Mouse (Mus musculus) layer of hippocampus, adult 11-12 months (tissue): ENCODE measurements around the gene Pknox2.
A peak's percentile ranks its signal among the peaks of the same experiment; 100 is the strongest.

ENCODE experiments used
- DNase-seq: peaks from one replicate; pipeline ENCODE4 v3.0.0; 2022; ENCODE audit warnings: low spot score

Gene Pknox2

DNA sequence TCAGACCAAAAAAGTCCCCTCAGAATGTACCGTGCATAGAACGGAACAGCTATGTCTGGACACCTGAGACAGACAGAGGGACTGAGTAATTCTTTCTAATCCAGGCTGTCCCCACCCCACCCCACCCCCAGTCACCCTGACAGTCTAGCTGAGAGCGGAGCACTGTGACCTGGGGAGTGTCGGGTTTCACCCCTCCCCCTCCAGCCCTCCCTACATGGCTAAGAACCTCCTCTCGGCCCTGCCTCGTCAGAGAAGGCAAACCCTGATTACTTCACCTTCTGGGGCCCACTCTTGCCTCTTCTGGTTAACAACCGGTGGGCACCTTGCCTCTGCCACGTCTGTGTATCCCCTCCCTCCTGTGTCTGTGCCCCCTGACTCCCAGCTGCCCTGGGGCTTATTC is 7.7 kb downstream of the Pknox2 start:
- no peak for DNase-seq

DNA sequence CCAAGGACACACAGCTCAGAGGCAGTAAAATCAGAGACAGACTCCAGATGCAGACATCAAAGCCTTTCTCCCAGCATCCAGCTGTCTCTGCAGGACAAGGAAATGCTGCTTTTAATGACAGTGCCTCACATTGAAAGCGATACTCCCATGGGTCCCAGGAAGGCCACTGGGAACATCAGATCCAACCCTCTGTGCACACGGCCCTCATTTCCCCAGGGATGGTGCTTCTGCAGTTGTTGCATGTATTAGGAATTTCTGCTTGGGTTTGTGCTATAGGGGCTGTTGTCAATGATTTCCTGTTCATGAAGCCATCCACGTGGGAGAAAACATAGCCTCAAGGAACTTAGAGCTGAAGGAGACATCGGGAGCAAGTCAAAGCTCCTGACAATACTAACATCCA is 8.3 kb downstream of the Pknox2 start:
- no peak for DNase-seq

DNA sequence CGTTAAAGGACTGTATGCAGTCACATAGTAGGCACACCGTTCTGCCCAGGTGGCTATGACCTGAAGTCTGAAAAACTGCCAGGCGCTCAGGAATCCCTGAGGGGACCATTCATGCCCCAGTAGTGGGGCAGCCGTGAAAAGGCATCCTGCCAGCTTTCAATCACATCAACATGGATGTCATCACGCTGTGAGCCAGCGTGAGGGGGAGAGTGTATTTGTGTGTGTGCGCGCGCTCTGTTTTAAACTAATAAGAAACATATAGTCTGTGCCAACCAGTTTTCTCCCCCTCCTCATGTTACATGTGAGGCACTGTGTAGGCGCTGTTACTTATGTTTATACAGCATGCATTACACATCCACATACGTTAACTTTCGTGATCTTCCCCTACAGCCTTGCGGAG is 10.9 kb downstream of the Pknox2 start:
- DNase-seq: no peak

DNA sequence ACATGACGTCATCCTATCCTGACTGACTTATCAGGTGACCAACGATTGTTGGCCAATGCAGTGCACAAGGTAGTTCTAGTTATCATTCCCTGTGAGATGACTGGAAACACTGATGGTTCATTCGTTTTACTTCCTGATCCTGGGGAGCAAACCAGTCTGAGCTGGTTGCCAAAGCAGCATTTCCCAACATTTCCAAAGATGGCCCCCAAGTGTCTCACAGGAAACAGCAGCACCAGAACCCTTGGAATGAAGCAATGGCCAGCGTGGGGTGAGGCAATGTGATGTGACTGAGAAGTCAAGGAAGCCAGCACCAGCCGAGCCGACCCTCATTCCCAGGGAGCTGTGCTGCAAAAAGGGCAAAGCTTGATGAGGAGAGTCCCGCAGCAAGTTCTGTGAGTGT is 13.7 kb downstream of the Pknox2 start:
- DNase-seq: no peak

DNA sequence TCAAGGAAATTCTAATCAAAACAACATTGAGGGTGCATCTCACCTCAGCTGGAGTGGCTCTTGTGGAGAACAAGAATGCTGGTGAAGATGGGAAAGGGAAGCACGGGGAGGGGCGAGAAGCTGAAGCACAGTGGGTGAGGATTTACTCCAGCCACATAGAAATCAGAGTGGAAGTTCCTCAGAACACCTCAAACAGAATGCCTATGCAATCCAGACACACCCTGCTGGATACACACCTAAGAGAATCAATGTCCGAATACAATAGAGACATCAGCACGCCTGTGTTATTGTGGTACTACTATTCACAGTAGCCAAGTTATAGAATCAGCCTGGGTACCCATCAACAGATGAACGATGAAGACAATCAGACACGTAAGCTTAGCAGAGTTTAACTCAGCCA is 18.2 kb downstream of the Pknox2 start:
- no peak for DNase-seq

DNA sequence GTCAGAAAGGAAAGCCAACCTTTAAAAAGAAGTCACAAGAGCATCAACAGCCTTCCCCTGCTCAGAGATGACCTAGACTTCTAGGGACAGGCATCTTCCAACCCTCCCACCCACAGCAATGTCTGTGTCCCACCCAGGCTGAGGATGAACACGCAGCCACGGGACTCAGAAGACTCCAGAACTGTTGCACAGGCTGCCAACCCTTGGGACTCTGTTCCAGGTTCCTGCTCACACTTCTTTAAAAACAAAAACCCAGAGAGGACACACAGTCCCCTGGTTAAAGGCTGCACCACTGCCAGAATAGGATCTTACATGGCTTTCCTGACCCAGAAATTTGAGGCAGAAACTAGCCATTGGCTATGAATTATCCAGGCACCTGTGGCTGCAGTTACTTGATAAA is 21.0 kb downstream of the Pknox2 start:
- no peak for DNase-seq

DNA sequence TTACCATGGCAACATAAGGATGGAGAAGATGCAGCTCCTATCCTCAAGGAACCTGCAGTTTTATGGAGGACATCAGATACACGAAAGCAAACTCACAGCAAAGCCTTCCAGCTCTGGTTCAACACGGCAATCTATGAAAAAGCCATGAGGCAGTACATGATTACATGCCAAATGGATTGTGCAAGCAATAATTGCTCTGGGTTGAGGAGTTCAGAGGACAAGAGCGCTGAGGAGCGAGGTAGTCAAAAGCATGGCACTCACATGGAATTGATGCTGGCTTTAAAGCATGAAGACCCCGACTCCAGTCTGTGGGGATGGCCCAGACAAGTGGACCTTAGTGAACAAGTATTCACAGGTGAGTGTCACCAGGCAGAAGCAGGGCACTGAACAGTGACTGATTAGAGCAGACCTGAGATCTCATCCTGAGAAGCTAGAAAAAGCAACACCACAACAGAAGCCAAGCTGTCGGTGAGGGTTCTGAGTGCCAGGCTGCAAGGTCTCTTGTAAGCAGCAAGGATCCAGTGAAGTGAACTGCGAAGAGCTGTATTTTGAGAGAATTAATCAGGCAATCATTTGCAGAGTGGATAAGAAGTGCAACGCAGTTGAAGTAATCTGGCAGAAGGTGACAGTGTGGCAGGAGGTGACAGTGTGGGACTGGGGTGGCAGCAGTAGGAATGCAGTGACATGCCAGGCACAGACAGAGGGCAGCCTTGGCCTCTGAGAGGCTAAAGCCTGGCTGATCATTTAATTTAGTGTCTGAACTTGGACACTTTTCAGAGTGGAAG is 22.3 kb downstream of the Pknox2 start:
- DNase-seq: no peak

DNA sequence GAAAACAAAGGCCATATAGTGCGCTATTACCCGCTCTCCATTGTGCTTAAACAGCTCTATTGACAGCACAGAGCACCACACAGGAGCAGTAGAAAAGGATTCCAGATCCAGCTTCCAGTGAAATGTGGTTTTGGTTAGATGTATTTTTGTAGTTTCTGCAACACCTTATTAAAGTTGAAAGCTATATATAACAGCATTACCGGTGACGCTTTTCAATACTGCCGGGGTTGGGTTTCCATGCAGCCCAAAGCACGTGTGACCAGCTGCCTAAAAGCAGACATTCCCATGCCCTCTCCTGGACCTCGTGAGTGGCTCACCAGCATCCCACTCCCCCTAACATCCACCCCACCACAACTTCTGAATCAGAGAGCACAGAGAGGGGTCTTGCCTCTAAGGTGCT is 23.8 kb downstream of the Pknox2 start:
- DNase-seq: no peak

DNA sequence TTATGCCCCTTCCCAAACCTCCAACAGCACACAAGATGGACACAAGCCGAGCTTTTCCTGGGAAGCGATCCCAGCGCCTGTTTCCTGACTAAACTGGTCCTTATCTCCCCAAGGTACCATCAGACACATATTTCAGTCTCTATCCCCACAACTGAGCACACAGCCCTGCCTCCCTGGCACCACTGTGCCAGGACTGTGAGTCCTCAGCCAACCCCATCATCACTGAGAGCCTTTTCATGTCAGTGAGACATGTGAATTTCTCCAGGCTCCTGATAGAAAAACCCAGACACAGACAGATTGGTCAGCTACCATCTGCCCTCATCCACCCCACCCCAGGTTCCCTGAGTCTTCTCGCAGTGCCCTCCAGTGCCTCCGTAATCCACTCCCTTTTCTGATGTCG is 24.2 kb downstream of the Pknox2 start:
- DNase-seq: no peak

DNA sequence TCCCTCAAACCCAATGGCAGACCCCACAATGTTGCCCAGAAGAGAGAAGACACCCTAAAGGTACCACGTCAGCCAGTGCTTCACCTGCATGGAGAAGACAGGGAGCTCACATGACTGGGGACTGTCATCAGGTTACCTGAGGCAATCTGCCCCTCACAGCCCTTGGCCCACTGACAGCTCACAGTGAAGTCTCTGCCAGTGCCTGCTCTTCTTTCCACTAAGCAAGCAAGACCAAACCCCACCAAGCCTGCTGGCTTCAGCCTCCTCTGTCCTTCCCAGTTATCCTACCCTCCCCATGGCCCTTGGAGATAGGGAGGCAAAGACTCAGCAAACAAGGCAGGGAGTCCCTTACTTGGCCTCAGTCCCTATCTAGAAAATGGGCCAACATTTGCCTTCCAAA is 24.8 kb downstream of the Pknox2 start:
- no peak for DNase-seq

DNA sequence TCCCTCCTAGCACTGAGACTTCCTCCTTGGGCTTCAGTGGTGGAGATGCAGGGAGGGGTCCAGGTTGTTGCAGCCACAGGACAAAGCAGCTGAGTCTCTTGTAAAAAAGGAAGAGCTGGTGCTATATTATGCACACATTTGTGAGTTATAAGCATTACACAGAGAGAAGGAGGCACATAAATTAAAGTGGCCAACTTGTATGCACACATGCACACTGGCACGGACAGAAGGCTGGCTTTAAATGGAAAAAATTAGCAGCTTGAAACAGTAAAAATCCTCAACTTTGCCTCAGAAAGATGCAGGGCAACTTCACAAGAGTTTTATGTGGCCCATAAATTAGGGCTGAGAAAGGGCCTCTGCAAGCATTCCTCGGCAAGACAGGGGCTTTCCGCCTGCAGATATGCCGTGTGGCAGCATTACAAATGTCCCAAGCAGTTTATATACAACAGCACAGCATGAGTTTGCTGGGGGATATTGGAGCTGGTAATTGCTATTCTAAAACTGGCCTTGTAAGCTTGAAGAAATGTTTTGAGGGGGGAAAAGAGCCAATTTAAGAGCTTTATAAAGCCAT is 25.4 kb downstream of the Pknox2 start:
- no peak for DNase-seq

DNA sequence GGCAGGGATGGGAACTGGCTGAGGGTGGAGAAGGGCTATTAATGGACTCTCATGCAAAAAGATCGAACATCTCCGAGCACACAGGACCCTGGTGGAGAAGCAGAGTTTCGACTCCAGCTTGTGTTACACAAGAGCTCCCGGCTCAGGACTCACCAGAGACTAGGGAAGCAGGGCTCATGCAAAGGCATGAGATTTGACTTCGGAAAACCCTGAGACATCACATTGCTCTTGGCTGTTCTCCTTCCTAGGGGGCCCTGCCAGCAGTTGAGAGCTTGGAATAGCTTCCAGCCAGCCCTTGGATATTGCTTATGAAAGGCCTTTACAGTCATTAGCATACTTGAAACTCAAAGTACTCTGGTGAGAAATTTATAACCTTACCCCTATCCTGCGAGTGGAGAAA is 26.4 kb downstream of the Pknox2 start:
- DNase-seq: no peak

DNA sequence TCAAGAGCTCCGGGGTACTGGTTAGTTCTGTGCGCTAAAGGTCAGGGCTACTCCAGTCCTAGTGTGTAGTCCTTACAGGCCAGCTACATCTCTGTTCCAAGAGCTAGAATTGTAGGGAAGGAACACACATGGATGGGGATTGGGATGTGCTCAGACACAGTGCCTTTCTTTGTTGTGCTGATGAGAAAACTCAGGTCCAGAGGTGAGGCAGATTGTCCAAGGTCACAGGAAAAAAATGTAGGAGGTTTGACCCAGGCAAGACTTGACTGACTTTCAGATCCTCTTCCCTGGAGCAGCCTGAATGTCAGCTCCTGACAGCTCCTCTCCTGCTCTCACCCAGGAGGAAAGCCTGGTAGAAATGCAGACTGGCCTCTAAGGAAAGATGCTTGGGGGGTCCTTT is 29.7 kb downstream of the Pknox2 start:
- DNase-seq: no peak

DNA sequence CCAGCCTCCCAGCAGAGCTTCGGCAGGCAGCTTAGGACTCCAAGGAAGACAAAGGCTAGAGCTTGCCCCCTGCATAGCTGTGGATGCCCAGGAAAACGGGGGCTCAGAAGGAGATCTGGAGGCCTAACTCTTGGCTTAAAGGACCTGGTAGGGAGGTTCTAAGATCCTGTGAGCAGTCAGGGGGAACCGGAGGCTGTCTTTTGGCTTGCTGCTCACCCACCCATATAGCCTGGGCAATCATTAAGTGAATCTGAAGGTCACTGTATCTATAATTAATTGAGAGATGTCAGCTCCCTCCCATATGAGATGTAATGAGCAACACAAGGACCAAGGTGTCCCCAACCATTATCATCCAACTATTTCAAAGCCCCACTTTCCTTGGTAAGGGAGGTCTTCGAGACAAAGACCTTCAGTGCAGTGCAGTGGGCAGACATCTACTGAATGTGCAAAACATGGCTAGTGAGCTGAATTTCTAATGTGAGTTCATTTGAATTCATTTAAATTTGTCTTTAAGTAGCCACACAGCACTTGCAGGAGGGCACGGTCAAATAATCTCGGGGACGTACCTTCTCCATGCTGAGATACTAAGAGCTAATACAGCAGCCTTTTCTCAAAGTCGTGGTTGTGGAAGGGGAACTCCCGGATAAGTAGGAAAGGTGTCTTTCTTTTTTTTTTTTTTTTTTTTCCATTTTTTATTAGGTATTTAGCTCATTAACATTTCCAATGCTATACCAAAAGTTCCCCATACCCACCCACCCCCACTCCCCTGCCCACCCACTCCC is 30.4 kb downstream of the Pknox2 start:
- no peak for DNase-seq

DNA sequence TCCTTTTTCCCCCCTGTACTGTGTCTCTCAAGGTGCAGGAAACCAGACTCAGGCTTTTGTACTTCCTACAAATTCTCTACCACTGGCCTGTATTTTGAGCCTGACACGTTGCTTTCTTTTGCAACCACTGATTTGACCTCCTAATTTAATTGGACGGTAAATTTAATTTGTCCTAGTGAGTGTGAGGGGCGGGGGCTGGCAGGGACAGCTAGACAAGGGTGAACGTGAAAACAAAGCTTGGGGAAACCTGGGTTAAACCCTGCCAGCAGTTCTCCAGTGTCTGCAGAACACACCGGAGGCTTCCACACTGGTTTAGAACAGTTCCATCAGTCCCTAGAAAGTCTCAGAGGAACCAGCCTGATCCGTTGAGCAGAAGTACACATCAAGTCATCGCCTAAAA is 31.4 kb downstream of the Pknox2 start:
- no peak for DNase-seq

DNA sequence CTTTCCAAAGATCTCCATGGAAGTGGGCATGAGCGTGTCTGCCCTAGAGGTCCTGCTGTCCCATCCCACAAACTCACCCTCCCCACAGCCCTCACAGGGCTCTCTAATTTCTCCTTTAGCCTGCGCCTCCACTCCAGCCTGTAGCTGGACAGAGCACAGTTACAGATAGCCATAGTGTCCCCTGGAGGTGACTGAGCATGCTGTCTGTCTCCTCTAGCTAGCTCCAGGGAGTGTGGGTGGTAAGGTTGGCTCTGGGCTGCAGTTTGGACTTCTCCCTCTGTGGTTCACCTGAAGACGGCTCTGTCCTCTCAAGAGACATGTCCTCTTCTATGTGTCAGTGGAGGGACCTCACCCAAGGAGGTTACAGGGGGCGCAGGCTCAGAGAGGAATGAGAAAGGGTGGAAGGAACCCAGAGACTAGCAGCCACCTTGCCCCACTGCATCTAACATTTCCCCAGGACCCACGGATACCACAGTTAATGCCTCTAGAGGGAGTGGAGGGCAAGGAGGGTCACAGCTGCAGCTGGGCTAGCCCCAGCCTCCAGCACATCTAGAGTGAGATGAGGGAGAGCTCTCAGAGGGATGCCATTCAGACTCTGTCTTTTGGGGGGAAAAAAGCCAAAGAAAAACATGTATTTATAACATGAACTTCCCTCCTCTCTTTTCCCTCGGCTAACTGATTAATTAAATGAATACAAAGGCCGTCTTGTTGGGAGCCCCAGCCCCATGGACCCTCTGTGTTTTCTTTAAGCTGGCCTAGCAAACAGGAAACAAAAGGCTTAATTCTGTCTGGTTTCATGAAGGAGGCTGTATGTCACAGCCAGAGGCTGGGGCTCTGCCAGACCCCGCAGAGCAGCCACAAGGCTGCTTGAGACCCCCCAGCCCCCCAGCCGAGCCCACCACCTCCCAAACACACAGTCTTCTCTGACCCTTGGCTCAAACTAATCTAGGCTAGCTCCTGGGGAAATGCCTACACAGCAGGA is 32.6 kb downstream of the Pknox2 start:
- DNase-seq: no peak

DNA sequence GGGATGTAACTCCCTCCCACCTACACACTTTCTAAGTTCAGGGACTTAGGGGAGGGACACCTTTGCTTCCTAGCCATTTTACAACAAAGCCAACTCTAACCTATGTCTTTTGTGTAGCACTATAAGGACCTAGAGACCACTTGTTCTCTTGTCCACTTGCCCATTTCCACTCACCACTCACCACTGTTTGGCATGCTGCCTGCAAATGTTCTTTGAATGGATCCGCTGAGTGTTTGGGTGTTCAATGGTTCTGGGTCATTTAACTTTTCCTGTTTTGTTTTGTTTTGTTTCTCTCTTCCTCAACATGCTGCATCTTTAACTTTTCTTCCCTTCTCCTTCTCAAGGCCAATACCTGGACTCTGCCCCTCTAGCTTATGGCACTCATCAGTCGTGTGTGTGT is 39.7 kb downstream of the Pknox2 start:
- no peak for DNase-seq

DNA sequence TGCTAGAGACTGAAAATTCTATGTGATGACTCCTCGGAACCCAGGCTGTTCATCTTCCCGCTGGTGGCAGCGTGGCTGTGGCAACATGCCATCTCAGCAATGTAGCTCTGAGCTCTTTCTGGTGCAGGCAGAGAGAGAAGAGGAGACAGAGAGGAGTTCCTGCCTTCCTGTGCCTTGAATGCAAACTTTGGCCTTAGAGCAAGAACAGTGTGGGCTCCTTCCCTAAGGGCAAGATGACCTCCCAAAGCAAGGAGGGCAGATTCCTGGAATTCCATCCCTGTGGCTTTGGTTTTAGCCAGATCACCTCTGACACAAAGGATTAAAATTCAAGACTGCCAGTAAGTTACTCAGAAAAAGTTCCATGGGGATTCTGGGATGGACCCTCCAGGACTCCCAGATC is 40.4 kb downstream of the Pknox2 start:
- DNase-seq: peak; percentile 39

DNA sequence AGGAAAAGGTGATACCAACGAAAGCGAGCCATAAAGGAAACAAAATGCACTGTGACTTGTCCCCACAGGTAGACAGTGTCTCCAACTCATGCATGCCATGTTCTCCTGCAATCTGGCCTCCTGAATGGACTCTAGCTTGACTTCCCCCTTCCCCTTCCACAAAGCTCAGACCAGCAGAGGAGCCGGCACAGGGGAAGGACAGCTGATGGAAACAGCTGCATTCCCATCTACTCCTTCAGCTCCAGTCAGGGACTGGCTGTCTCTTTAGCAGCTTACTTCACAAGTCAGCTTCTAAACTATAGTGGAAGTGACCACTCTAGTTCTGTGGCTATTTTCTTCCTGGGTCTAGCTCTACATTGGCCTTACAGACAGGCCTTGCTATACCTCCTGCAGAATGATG is 43.0 kb downstream of the Pknox2 start:
- no peak for DNase-seq

DNA sequence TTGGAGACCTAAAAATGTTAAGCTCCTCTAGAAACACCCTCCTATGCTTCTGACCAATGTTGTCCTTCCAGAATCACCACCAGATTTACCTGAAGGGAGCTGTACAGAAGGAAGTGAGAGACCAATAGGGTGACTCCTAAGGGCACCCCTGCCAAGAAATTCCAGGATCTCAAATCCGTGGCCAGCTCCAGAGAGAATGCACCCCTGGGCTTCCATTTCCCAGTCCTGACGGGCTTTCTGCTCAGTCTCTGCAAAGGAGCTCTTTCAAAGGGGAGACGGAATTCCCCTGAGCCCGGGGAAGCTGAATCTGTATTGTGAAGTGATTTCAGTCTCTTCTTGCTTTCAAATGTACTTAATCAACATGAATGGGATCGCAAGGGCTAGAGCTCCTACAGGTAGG is 43.4 kb downstream of the Pknox2 start:
- DNase-seq: no peak

DNA sequence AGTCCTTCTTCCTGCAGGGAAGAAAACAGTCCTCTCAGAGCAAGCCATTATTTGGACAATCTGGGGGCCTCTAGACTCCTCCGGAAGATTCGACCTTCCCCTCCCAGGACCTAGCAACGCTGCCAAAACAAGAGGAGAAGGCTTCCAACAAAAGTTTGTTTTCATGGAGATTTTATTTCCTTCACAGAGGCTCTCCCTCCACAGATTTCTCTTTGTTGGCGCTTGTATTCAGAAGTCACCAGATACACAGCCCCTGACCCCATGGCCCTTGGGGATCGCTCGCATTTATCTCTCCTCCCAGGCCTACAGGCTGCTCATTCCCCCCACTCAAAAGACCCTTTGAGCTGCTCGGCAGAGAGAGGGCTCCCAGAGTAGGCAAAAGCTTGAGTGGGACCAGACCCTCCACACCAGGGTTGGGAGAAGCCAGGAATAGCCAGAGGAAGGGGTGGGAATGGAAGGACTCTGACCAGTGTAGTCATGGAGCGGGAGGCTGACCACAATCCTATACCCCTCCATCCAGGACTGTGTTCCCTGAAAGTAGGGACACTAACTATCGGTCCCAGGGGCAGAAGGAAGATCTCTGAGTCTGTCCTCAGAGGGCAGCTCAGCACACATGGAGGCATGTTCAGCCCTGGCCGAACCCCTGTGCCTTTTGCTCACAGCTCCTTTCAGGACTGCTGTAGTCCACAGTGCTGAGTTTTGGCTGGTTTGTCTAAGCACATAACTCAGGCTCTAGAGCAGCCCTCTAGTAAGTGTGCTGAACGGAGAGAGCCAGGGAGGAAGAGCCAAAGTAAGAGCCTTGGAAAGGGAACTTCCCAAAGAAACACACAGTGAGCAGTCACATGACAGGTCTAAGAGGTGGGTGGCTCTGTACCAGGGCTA is 45.9 kb downstream of the Pknox2 start:
- no peak for DNase-seq
